Mouse (Mus musculus) cortical plate, adult 2 months (tissue): Measurements from ENCODE around the gene Orai3.

Experiments used
- CTCF ChIP-seq: fragments of 200-500 bp; IDR thresholded peaks from 2 replicates; pipeline ENCODE4 v1.5.1; 2011; ENCODE audit warnings: mild to moderate bottlenecking, control low read depth, low read length; ENCODE audit not compliant: insufficient read depth; ENCODE audit errors: extremely low read depth
- POLR2A ChIP-seq: fragments of 200-500 bp; IDR thresholded peaks from 2 replicates; pipeline ENCODE4 v1.6.1; 2011; ENCODE audit warnings: mild to moderate bottlenecking, low read length, control low read depth; ENCODE audit not compliant: insufficient read depth; ENCODE audit errors: extremely low read depth

DNA sequence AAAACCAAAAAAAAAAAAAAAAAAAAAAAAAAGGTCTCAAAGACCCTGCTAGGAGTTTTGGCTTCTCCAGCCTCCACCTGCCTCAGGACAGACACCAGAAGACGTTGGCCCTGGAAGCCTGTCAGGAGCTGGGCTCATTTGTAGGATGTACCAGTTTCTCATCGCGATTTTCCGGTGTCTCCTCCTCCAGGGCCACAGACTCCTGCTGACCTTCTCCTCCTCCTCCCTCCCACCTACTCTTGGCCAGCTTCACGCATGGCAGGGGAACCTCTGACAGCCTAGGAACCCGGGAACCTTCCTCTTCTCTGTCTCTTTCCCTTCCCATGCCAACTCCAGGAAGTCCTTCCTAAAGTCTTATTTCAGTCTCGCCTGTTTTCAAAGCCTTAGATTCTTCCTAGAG lies 47.4 kb downstream of the Orai3 start:
- TF ChIP-seq CTCF (no peak), POLR2A (no peak)
